Mouse (Mus musculus) left cerebral cortex, adult 6 months (tissue): Measurements from ENCODE around the gene Exoc7. TPM values are rescaled to one million over a fixed set of nuclear protein-coding genes. Genes with fewer than 3 reads are reported as not detected.

ENCODE experiments used
- long read RNA-seq, 2 experiments: library from polyadenylated mRNA; unstranded; transcript quantifications; one replicate each; pipeline ENCODE4 v2.0.0; 2019 to 2020
- polyA plus RNA-seq: library from polyadenylated mRNA; unstranded; fragments of <200 nt; fragmentation: Nextera tagmentation; gene quantifications from 2 replicates; pipeline ENCODE4 v1.2.3, GENCODE M21; 2021

Gene Exoc7
- 44.9 and 81.5 TPM in 2 replicates for polyA plus RNA-seq
- long read RNA-seq, experiment 1, transcript Exoc7-203 (19 exons, 3,298 nt): minor isoform, 6 of 586 reads
- long read RNA-seq, experiment 1, transcript Exoc7-201 (20 exons, 3,337 nt): major isoform, 426 of 586 reads
- long read RNA-seq, experiment 1, transcript Exoc7-202 (18 exons, 3,205 nt): minor isoform, 38 of 586 reads
- long read RNA-seq, experiment 1, partial matches to known transcripts: 27 of 586 reads
- long read RNA-seq, experiment 1, other reads (novel, unspliced or antisense): 87 of 586 reads
- long read RNA-seq, experiment 2, transcript Exoc7-202 (18 exons, 3,205 nt): minor isoform, 6 of 104 reads
- long read RNA-seq, experiment 2, transcript Exoc7-201 (20 exons, 3,337 nt): major isoform, 57 of 104 reads
- long read RNA-seq, experiment 2, partial matches to known transcripts: 20 of 104 reads
- long read RNA-seq, experiment 2, other reads (novel, unspliced or antisense): 15 of 104 reads

DNA sequence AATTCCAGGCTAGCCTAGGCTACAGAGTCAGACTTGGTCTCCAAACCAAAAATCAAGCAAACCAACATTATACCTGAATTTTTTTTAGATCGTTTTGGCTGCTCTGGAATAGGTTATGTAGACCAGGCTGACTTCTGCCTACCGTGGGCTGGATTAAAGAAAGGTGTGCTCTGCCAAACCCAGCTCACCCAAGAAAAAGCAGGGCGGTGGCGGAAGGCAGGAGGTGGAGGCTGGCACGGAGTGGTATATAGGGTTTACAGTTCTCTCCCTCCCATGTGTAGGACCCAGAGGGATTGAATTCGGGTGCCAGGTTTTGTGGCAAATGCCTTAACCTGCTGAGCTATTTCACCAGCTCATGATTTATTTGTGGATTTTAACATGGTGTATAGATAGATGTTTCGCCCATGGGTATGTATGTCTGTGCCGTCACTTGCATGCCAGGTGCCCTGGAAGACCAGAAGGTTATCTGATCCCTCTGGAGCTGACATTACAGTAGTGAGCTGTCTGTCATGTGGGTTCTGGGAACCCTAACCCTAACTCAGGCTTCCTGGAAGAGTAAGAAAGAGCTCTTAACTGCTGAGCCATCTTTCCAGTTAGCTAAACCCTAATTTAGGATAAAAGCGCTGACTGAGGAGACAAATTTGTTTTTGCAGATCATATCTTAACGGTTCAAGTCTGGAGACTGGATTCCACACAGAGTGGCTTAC lies at the start of gene Exoc7:
Gene Exoc7 (minus strand): TSS at position 215 of the 707 bp plus-strand sequence.

GRCm38 (mm10) chr11:116335244-116336036 lies 28.4 kb upstream of the Exoc7 start, which contains the start of gene Foxj1:
Foxj1 (minus strand) TSS chr11:116335399.

GRCm38 (mm10) chr11:116280751-116281663 lies 26.0 kb downstream of the Exoc7 start, which contains the start of gene Galr2:
Galr2 (plus strand) TSS chr11:116280939.

GRCm38 (mm10) chr11:116274045-116274666 lies 32.9 kb downstream of the Exoc7 start, which contains the start of gene Srp68:
Srp68 (minus strand) TSS chr11:116274217.

Other genes starting within 250 kb of the Exoc7 start
- 1.0 and 1.3 TPM in 2 replicates for gene Unc13d, start 229.3 kb downstream of the Exoc7 start, polyA plus RNA-seq
- 252 and 516 TPM in 2 replicates for gene Wbp2, start 220.2 kb downstream of the Exoc7 start, polyA plus RNA-seq
- 2.7 and 4.7 TPM in 2 replicates for gene Trim47, start 180.0 kb downstream of the Exoc7 start, polyA plus RNA-seq
- gene Trim65, start 176.1 kb downstream of the Exoc7 start, polyA plus RNA-seq: 2.0 and 2.8 TPM in 2 replicates
- gene Mrpl38, start 168.4 kb downstream of the Exoc7 start, polyA plus RNA-seq: 62.0 and 78.9 TPM in 2 replicates
- gene Fbf1, start 139.1 kb downstream of the Exoc7 start, polyA plus RNA-seq: 25.2 and 27.1 TPM in 2 replicates
- gene Ten1, start 108.4 kb downstream of the Exoc7 start, polyA plus RNA-seq: 100.0 and 109 TPM in 2 replicates
- 65.0 and 76.9 TPM in 2 replicates for gene Acox1, start 108.2 kb downstream of the Exoc7 start, polyA plus RNA-seq
- 0.53 and 0.79 TPM in 2 replicates for gene Evpl, start 69.2 kb downstream of the Exoc7 start, polyA plus RNA-seq
- 25.9 and 34.4 TPM in 2 replicates for gene Srp68, start 33.0 kb downstream of the Exoc7 start, polyA plus RNA-seq
- not detected in 2 replicates for gene Galr2, start 26.3 kb downstream of the Exoc7 start, polyA plus RNA-seq
- 1.0 and 3.7 TPM in 2 replicates for gene Foxj1, start 28.2 kb upstream of the Exoc7 start, polyA plus RNA-seq
- 36.6 and 49.2 TPM in 2 replicates for gene Rnf157, start 105.8 kb upstream of the Exoc7 start, polyA plus RNA-seq
- gene Ubald2, start 126.9 kb upstream of the Exoc7 start, polyA plus RNA-seq: 4.5 and 15.9 TPM in 2 replicates
- 0.05 TPM in 1 of 2 replicates, not detected in the other for gene Qrich2, start 159.0 kb upstream of the Exoc7 start, polyA plus RNA-seq
- gene Prpsap1, start 187.0 kb upstream of the Exoc7 start, polyA plus RNA-seq: 54.8 and 59.0 TPM in 2 replicates
- gene Sphk1, start 223.7 kb upstream of the Exoc7 start, polyA plus RNA-seq: 4.8 and 4.9 TPM in 2 replicates